ENCODE assay signal across 25 mouse cellular contexts in the genomic region with DNA sequence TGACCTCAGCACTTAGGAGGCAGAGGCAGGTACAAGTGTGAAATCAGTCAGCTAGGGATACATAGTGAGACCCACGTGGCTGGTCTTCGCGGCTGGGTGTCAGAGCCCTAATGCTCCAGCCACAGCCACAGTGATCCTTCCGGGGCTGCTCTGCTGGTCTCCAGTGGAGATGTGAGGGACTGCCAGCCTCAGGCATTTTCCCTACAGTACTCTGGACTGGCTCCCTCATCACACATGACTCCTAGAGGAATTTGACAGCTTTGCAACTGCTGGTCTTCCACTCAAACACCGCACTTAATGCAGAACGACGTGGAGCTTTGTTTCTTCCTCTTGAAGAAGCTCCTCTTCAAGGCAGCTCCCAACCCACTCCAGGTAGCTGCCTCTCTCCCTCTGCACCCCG. TPM values are rescaled to one million over a fixed set of nuclear protein-coding genes. Genes with fewer than 3 reads are reported as not detected.
DNase-seq lines count a peak whose midpoint lies in the region; ATAC-seq and TF ChIP-seq lines count a peak whose summit lies in the region.
"Had no signal": no experiment of that assay in that cellular context is flagged by ENCODE, and none has a peak within 500 bp of the region (broad histone marks: within the 10 kb centered on the region; RNA-seq: fewer than 3 reads in every experiment).

No protein-coding gene starts in this region.

- no peak overlapping the region for H3K4me3 ChIP-seq in heart, adult 2 months
- no peak overlapping the region for H3K4me3 ChIP-seq in heart, embryonic 12.5 days
- no peak overlapping the region for H3K4me3 ChIP-seq in lung, embryonic 14.5 days (ENCODE audit: low read depth, low read length)
- H3K4me3 ChIP-seq: embryonic facial prominence, embryonic 10.5 days; forebrain, embryonic 12.5 days; heart, embryonic 10.5 days had no signal

- 0 out of 2 replicates have a peak, but pooled peaks have one; percentile 8 for TF ChIP-seq CTCF in heart, adult 2 months (IDR thresholded peaks at IDR 0.05)
- TF ChIP-seq CTCF in lung, embryonic 14.5 days (IDR thresholded peaks at IDR 0.05; ENCODE audit: low read depth) = peak; percentile 7; the same call in 1 of the 2 replicates

- no peak overlapping the region for H3K4me2 ChIP-seq in heart, embryonic 12.5 days
- no peak overlapping the region for H3K4me2 ChIP-seq in lung, embryonic 14.5 days
- H3K4me2 ChIP-seq: forebrain, embryonic 12.5 days; midbrain, embryonic 11.5 days had no signal

- TF ChIP-seq EP300 in heart, adult 2 months (IDR thresholded peaks at IDR 0.05; ENCODE audit: insufficient read depth, low read depth, low read length) = no peak

- no peaks in the 10 kb centered on the region for H3K27me3 ChIP-seq in heart, adult 2 months (ENCODE audit: control insufficient read depth, insufficient read depth, low read length)
- no peaks in the 10 kb centered on the region for H3K27me3 ChIP-seq in heart, embryonic 12.5 days (replicated peaks)
- no peaks in the 10 kb centered on the region for H3K27me3 ChIP-seq in lung, embryonic 14.5 days (ENCODE audit: insufficient read depth, low read length)
- H3K27me3 ChIP-seq: forebrain, embryonic 12.5 days had no signal

- intact Hi-C loops in heart, adult 2 months (cut with DNase I) = no loop called here

- H3K27ac ChIP-seq in heart, adult 2 months = no peak overlapping the region
- H3K27ac ChIP-seq in heart, embryonic 12.5 days (ENCODE audit: poor library complexity, severe bottlenecking) = no peak overlapping the region
- H3K27ac ChIP-seq in lung, embryonic 14.5 days (ENCODE audit: low read depth) = no peak overlapping the region
- H3K27ac ChIP-seq: embryonic facial prominence, embryonic 10.5 days; forebrain, embryonic 12.5 days; heart, embryonic 10.5 days; macrophage had no signal

- no peak for DNase-seq in heart, adult 2 months
- DNase-seq in lung, embryonic 14.5 days = no peak
- DNase-seq in lung, adult 18-20 months = no peak
- DNase-seq in 3T3-L1 (ENCODE audit: low read depth, low spot score) (peak; percentile 51), R1 (ENCODE audit: low read depth, low spot score) (peak; percentile 60)
- no peak for DNase-seq in spleen, adult 18-20 months
- DNase-seq: adrenal gland, postnatal 36 days; cerebellum, adult 18-20 months; cerebellum, postnatal 36 days; gastrocnemius, postnatal 25 days; heart, postnatal 14 days; kidney, adult 11 months; liver; thymus, postnatal 14 days had no signal

- ATAC-seq in heart, embryonic 12.5 days (ENCODE audit: insufficient number of reproducible peaks, low FRiP score) = no peak
- ATAC-seq in lung, embryonic 14.5 days (ENCODE audit: insufficient read depth) = no peak
- ATAC-seq: activated CD4-positive, CD25-positive, alpha-beta regulatory T cell, adult 4 months; hindbrain, embryonic 16.5 days had no signal

- no peaks in the 10 kb centered on the region for H3K79me2 ChIP-seq in heart, adult 2 months (replicated peaks; ENCODE audit: control insufficient read depth, insufficient read depth, low read length)

- 73% methylated on average over 8 of the region's 8 CpGs for WGBS in heart, adult 2 months
- 74% methylated on average over 8 of the region's 8 CpGs for WGBS in heart, embryonic 12.5 days
- WGBS in lung, embryonic 14.5 days = 82% methylated on average over 8 of the region's 8 CpGs

- H3K9ac ChIP-seq in heart, adult 2 months (ENCODE audit: low read depth, low read length) = no peak overlapping the region
- no peak overlapping the region for H3K9ac ChIP-seq in heart, embryonic 12.5 days
- no peak overlapping the region for H3K9ac ChIP-seq in lung, embryonic 14.5 days
- H3K9ac ChIP-seq: forebrain, embryonic 12.5 days had no signal

- TF ChIP-seq POLR2A in heart, adult 2 months (IDR thresholded peaks at IDR 0.05; ENCODE audit: insufficient read depth, low read depth, low read length) = no peak

- H3K9me3 ChIP-seq in heart, embryonic 12.5 days (replicated peaks) = no peaks in the 10 kb centered on the region
- no peaks in the 10 kb centered on the region for H3K9me3 ChIP-seq in lung, embryonic 14.5 days (ENCODE audit: low read depth, low read length)
- H3K9me3 ChIP-seq: embryonic facial prominence, embryonic 10.5 days; forebrain, embryonic 12.5 days; heart, embryonic 10.5 days had no signal

- peaks cover 9% of the 10 kb centered on the region for H3K4me1 ChIP-seq in heart, adult 2 months (ENCODE audit: control insufficient read depth, insufficient read depth, low read length)
- peaks cover 27% of the 10 kb centered on the region for H3K4me1 ChIP-seq in heart, embryonic 12.5 days (replicated peaks)
- H3K4me1 ChIP-seq in lung, embryonic 14.5 days (ENCODE audit: insufficient read depth) = peaks cover 17% of the 10 kb centered on the region; the same call in 1 of the 2 replicates

- H3K36me3 ChIP-seq in heart, adult 2 months (ENCODE audit: control insufficient read depth, insufficient read depth, low read length) = no peaks in the 10 kb centered on the region
- peaks cover 62% of the 10 kb centered on the region for H3K36me3 ChIP-seq in heart, embryonic 12.5 days
- H3K36me3 ChIP-seq in lung, embryonic 14.5 days (ENCODE audit: insufficient read depth) = peaks cover 62% of the 10 kb centered on the region

RNA-seq across cellular contexts. Expression of gene Kat5, which starts 3.8 kb away (rescaled TPM):
- 10 to 100 TPM; 27.0 to 27.5 TPM for total RNA-seq in heart, adult 2 months (2021)
- polyA plus RNA-seq in heart, adult 2 months (2012; rRNA removed) = 36.1 and 56.9 TPM in 2 replicates
- polyA plus RNA-seq in heart, embryonic 12.5 days (2016; fragmentation: Nextera tagmentation; extraction: Ambion mirVana) = 31.5 and 36.1 TPM in 2 replicates
- 25.5 and 33.4 TPM in 2 replicates for polyA plus RNA-seq in lung, embryonic 14.5 days (2014; fragmentation: Nextera tagmentation; extraction: Ambion mirVana)

RNA-seq across cellular contexts. Expression of gene Rnaseh2c, which starts 4.5 kb away (rescaled TPM):
- total RNA-seq in heart, adult 2 months (2021) = 10 to 100 TPM; 50.2 to 58.6 TPM
- polyA plus RNA-seq in heart, adult 2 months (2012; rRNA removed) = 18.7 and 37.1 TPM in 2 replicates
- 102 and 110 TPM in 2 replicates for polyA plus RNA-seq in heart, embryonic 12.5 days (2016; fragmentation: Nextera tagmentation; extraction: Ambion mirVana)
- polyA plus RNA-seq in lung, embryonic 14.5 days (2014; fragmentation: Nextera tagmentation; extraction: Ambion mirVana) = 138 and 145 TPM in 2 replicates

RNA-seq across cellular contexts. Expression of gene Rela, which starts 31.1 kb away (rescaled TPM):
- total RNA-seq in heart, adult 2 months (2021) = 10 to 100 TPM; 26.8 to 32.5 TPM
- polyA plus RNA-seq in heart, adult 2 months (2012; rRNA removed) = 39.8 and 57.2 TPM in 2 replicates
- 41.3 and 42.5 TPM in 2 replicates for polyA plus RNA-seq in heart, embryonic 12.5 days (2016; fragmentation: Nextera tagmentation; extraction: Ambion mirVana)
- polyA plus RNA-seq in lung, embryonic 14.5 days (2014; fragmentation: Nextera tagmentation; extraction: Ambion mirVana) = 52.3 and 54.2 TPM in 2 replicates

RNA-seq across cellular contexts. Expression of gene Ap5b1, which starts 38.4 kb away (rescaled TPM):
- total RNA-seq in heart, adult 2 months (2021) = 1 to 10 TPM; 3.0 to 3.3 TPM
- polyA plus RNA-seq in heart, adult 2 months (2012; rRNA removed) = 3.0 and 3.1 TPM in 2 replicates
- 2.2 and 2.5 TPM in 2 replicates for polyA plus RNA-seq in heart, embryonic 12.5 days (2016; fragmentation: Nextera tagmentation; extraction: Ambion mirVana)
- polyA plus RNA-seq in lung, embryonic 14.5 days (2014; fragmentation: Nextera tagmentation; extraction: Ambion mirVana) = 3.7 and 4.2 TPM in 2 replicates

RNA-seq across cellular contexts. Expression of gene Ovol1, which starts 45.8 kb away (rescaled TPM):
- total RNA-seq in heart, adult 2 months (2021) = not detected
- 0.04 TPM in 1 of 2 replicates, not detected in the other for polyA plus RNA-seq in heart, adult 2 months (2012; rRNA removed)
- not detected in 2 replicates for polyA plus RNA-seq in heart, embryonic 12.5 days (2016; fragmentation: Nextera tagmentation; extraction: Ambion mirVana)
- polyA plus RNA-seq in lung, embryonic 14.5 days (2014; fragmentation: Nextera tagmentation; extraction: Ambion mirVana) = 0.89 and 1.0 TPM in 2 replicates
- total RNA-seq: adrenal gland, postnatal 36 days; gastrocnemius, postnatal 25 days; heart, postnatal 14 days; layer of hippocampus, postnatal 25 days; left cerebral cortex, postnatal 25 days; monocyte, adult 5-6 weeks had no signal
- polyA plus RNA-seq: activated CD4-positive, CD25-positive, alpha-beta regulatory T cell, adult 4 months had no signal

Comparison
In these comparisons a context has a peak if more than half of its experiments do, and no peak if none do; other contexts are left out.
1. DNase-seq: peak in 3T3-L1 (single experiment) and R1 (single experiment); none in heart, adult 2 months (0 of 2), lung, embryonic 14.5 days (single experiment), lung, adult 18-20 months (0 of 2) and spleen, adult 18-20 months (0 of 2).